Mouse (Mus musculus) heart, embryonic 13.5 days (tissue): ENCODE measurements around the gene Fkbp9. TPM values are rescaled to one million over a fixed set of nuclear protein-coding genes. Genes with fewer than 3 reads are reported as not detected.

Source experiments
- ATAC-seq: fragments of 200-750 bp; cut with Nextera tagmentation; 2 replicates; pipeline ENCODE4 v1.8.0; 2017; ENCODE audit warnings: moderate TSS enrichment; ENCODE audit not compliant: insufficient number of reproducible peaks, low FRiP score, low TSS enrichment; ENCODE audit errors: extremely low read depth
- H3K27ac ChIP-seq: fragments of 300-500 bp; sonication (generic); replicated peaks from 2 replicates; pipeline ENCODE4 v1.5.1; 2015; ENCODE audit warnings: moderate library complexity, mild to moderate bottlenecking, inconsistent platforms
- H3K27me3 ChIP-seq: fragments of 300-500 bp; sonication (generic); replicated peaks from 2 replicates; pipeline ENCODE4 v1.6.1; 2015; ENCODE audit warnings: mild to moderate bottlenecking, inconsistent platforms
- H3K36me3 ChIP-seq: fragments of 300-500 bp; sonication (generic); 2 replicates; pipeline ENCODE4 v1.6.1; 2015; ENCODE audit warnings: mild to moderate bottlenecking, inconsistent platforms
- H3K4me1 ChIP-seq: fragments of 300-500 bp; sonication (generic); 2 replicates; pipeline ENCODE4 v1.6.1; 2015; ENCODE audit warnings: inconsistent platforms
- H3K4me2 ChIP-seq: fragments of 300-500 bp; sonication (generic); 2 replicates; pipeline ENCODE4 v1.6.1; 2015; ENCODE audit warnings: inconsistent platforms, mild to moderate bottlenecking, moderate library complexity
- H3K4me3 ChIP-seq: fragments of 300-500 bp; sonication (generic); 2 replicates; pipeline ENCODE4 v1.5.1; 2015; ENCODE audit warnings: moderate library complexity, mild to moderate bottlenecking, inconsistent platforms
- H3K9ac ChIP-seq: fragments of 300-500 bp; sonication (generic); 2 replicates; pipeline ENCODE4 v1.6.1; 2015; ENCODE audit warnings: inconsistent platforms, mild to moderate bottlenecking, moderate library complexity
- H3K9me3 ChIP-seq: fragments of 300-500 bp; sonication (generic); 2 replicates; pipeline ENCODE4 v1.6.1; 2016; ENCODE audit warnings: inconsistent platforms
- WGBS: fragments of 180-500 bp; shearing (Covaris S2); methylation state at CpG from one replicate; pipeline ENCODE4 v1.1.7; 2015; ENCODE audit warnings: mixed read lengths; 5-methylcytosine and 5-hydroxymethylcytosine counted together
- polyA plus RNA-seq: library from polyadenylated mRNA; unstranded; fragments of >200 nt; fragmentation: Nextera tagmentation; extraction: Ambion mirVana; gene quantifications from 2 replicates; pipeline ENCODE4 v1.2.1, GENCODE M21; 2015

Fkbp9 gene
- polyA plus RNA-seq, 1 experiment from 2014 or later, result 131 TPM

DNA sequence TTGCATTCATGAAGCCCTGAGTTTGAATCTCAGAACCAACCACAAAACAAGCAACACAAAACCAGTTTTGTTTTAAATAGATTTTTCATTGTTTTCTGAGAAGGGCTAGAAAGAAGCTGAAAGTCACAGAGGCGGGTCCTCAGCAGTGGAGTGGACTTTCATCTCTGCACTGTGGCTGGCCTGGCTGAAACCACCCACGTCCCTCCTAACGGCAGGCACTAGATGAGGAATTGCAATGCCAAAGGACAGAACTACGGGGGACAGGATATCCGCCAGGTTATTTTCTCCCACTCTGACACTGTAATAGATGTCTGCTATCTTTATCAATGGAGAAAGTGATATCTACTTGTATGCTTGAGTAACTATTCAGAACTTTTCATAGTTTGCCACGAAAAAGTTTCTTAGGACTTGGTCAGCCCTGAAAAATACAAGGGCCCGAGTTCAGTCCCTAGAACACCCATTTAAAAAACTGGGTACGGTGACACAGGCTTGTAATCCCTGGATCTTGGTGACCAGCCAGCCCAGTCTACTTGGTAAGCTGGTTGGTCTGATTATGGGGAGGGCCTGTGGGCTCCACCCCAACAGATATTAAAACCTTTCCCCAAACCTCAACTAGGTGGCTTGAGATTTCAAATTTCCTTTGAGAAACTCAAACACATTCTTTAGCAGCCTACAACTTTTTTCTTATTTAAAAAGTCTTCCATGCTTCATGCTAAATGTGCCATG, 74.4 kb downstream of the Fkbp9 start:
- 74% methylated on average over 8 of the region's 8 CpGs for WGBS
- no peak overlapping the region for H3K27ac ChIP-seq
- H3K9ac ChIP-seq, result no peak overlapping the region
- no peak for ATAC-seq
- H3K4me3 ChIP-seq, result no peak overlapping the region
- peaks cover 55% of the 10 kb centered on the region for H3K4me1 ChIP-seq
- H3K27me3 ChIP-seq, result no peaks in the 10 kb centered on the region
- H3K36me3 ChIP-seq, result no peaks in the 10 kb centered on the region
- H3K4me2 ChIP-seq, result no peak overlapping the region
- no peaks in the 10 kb centered on the region for H3K9me3 ChIP-seq

DNA sequence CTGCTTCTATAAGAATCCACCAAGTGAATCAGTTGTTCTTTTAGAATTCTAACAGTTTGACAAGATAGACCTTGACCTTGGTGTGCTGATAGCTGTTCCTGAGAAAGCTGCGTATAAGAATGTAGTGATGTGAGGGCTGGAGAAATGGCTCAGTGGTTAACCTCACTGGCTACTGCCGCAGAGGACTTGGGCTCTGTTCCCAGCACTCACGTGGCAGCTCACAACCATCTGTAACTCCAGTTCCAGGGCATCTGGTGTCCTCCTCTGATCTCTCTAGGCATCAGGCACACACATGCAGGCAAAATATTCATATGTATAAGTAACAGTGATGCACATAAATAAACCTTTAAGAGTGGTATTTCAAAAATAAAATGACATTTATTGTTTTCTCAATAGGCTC, 76.1 kb downstream of the Fkbp9 start:
- Histone ChIP-seq H3K9me3 (no peaks in the 10 kb centered on the region), H3K4me1 (peaks cover 40% of the 10 kb centered on the region), H3K9ac (no peak overlapping the region), H3K4me3 (no peak overlapping the region), H3K27me3 (no peaks in the 10 kb centered on the region), H3K4me2 (no peak overlapping the region), H3K36me3 (no peaks in the 10 kb centered on the region), H3K27ac (no peak overlapping the region)
- 89% methylated on average over 3 of the region's 3 CpGs for WGBS
- ATAC-seq, result no peak

DNA sequence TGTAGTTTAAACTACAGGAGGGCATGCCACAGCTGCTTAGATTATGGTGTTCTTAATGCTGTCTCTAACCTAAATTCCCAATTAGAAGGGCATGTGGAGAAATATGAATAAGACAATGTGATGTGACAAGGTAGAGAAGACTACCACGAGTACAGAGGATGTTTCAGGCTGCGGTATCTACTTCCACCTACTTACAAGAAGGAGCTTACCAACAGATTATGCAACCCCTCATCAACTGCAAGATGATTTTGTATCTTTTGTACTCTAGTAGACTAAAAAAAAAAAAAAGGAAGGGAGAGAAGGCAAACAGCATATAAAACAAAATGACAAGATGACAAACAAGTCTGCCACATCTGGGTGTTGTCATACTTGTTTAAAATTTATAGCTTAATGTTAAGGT, 76.5 kb downstream of the Fkbp9 start:
- Histone ChIP-seq H3K36me3 (no peaks in the 10 kb centered on the region), H3K27me3 (no peaks in the 10 kb centered on the region), H3K9me3 (no peaks in the 10 kb centered on the region), H3K4me2 (no peak overlapping the region), H3K27ac (no peak overlapping the region), H3K4me1 (peaks cover 40% of the 10 kb centered on the region), H3K4me3 (no peak overlapping the region), H3K9ac (no peak overlapping the region)
- WGBS, result 85% methylated on average over 2 of the region's 2 CpGs
- no peak for ATAC-seq

DNA sequence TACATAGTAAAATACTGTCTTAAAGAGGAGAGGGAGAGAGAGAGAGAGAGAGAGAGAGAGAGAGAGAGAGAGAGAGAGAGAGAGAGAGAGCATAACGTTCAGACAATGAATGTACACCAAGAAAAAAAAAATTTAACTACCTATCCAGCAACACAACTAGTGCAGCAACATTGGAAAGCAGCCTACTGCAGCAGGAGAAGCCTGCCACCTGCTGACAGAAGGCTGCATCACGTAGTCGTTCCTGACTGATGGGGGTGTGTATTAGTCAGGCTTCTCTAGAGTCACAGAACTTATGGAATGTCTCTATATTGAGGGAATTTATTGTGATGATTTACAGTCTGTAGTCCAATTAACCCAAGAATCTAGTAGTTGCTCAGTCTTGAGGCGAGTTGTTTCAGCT, 77.1 kb downstream of the Fkbp9 start:
- Histone ChIP-seq H3K9ac (no peak overlapping the region), H3K4me2 (peak overlapping the region; percentile 10; the same call in 1 of the 2 replicates), H3K27me3 (no peaks in the 10 kb centered on the region), H3K27ac (no peak overlapping the region), H3K4me3 (no peak overlapping the region), H3K36me3 (no peaks in the 10 kb centered on the region), H3K9me3 (no peaks in the 10 kb centered on the region), H3K4me1 (peaks cover 41% of the 10 kb centered on the region)
- peak; percentile 48; the same call in 1 of the 2 replicates for ATAC-seq
- WGBS, result 2% methylated on average over 4 of the region's 4 CpGs

DNA sequence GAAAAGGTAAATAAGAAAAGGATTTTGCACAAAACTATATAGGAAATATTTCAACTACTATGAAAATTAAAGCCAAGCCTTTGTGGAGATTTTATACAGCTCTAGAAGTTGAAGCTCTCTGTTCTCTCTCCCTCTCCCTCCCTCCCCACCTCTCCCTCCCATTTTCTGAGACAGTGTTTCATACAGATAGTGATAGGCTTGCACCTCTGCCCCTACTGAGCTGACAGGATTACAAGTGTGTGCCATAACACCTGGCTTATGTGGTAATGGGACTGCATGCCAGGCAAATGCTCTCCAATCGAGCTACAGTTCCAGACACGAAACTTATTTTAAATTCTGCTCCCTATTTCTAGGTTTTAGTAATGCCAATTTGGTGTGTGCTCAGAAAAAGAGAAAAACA, 79.1 kb downstream of the Fkbp9 start:
- 61% methylated on average over 2 of the region's 2 CpGs for WGBS
- Histone ChIP-seq H3K9ac (0 out of 2 replicates have a peak overlapping the region, but pooled peaks have one; percentile 19), H3K27ac (no peak overlapping the region), H3K4me1 (peaks cover 34% of the 10 kb centered on the region), H3K9me3 (no peaks in the 10 kb centered on the region), H3K36me3 (0 out of 2 replicates have a peak, but pooled peaks cover 2% of the 10 kb centered on the region), H3K4me2 (peak overlapping the region; percentile 35; the same call in 1 of the 2 replicates), H3K4me3 (no peak overlapping the region), H3K27me3 (no peaks in the 10 kb centered on the region)
- no peak for ATAC-seq

DNA sequence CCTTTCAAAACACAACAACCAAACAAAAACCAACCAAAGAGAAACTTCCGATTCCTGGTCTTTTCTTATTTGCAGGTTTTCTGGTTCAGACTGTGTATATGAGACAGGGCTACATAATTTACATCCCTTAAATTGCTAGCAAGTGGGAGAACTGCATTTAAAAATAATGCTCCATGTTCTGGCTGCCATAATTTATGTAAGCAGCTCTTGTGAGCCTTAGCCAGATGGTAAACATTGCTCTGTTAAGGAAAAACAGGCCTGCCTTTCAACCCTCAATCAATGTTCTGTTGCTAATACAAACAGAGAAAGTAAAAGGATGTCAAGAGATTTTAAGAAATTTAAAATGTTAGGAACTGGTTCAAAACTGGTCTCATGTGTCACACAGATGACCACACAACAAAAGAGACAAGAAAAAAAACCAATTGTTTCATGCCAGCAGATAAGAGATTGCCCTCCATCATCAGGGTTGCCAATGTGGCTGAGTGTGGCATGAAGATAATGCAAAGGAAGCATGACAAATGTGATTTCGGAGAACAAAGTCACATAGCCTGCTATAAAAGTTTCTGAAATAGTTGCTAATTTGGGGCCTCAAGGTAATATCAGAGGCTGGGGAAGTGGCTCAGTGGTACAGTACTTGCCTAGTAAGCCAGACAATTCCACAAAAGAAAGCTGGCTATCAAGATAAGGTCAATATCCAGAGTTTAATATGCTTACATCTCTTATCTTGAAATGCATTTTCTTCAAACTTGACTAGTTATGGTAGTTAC, 81.4 kb downstream of the Fkbp9 start:
- H3K4me2 ChIP-seq, result peak overlapping the region; percentile 31
- H3K9me3 ChIP-seq, result no peaks in the 10 kb centered on the region
- no peak overlapping the region for H3K4me3 ChIP-seq
- H3K27ac ChIP-seq, result no peak overlapping the region
- H3K36me3 ChIP-seq, result 0 out of 2 replicates have a peak, but pooled peaks cover 2% of the 10 kb centered on the region
- H3K4me1 ChIP-seq, result peaks cover 41% of the 10 kb centered on the region
- no peaks in the 10 kb centered on the region for H3K27me3 ChIP-seq
- H3K9ac ChIP-seq, result no peak overlapping the region
- 75% methylated on average over 2 of the region's 2 CpGs for WGBS
- no peak for ATAC-seq

DNA sequence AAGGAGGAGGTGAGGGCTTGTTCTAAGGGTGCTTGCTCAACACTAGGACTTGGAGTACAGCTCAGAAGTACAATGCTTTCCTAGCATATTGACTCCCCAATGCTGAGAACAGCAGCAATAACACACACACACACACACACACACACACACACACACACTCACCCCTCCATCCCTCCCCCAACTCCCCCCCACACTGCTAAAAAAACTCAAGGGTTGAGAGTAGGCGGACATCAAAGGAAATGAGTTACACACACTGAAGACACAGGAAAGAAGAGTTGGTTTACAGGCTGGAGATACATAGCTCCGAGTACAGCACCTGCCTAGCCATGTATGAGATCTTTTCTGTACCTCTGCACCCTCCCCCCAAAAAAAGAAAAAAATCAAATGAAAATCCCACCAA, 84.4 kb downstream of the Fkbp9 start:
- no peaks in the 10 kb centered on the region for H3K27me3 ChIP-seq
- H3K4me1 ChIP-seq, result peaks cover 69% of the 10 kb centered on the region
- WGBS, result 57% methylated on average over 2 of the region's 2 CpGs
- H3K27ac ChIP-seq, result no peak overlapping the region
- peak overlapping the region; percentile 72 for H3K4me2 ChIP-seq
- H3K9me3 ChIP-seq, result no peaks in the 10 kb centered on the region
- 0 out of 2 replicates have a peak, but pooled peaks cover 2% of the 10 kb centered on the region for H3K36me3 ChIP-seq
- H3K9ac ChIP-seq, result no peak overlapping the region
- H3K4me3 ChIP-seq, result peak overlapping the region; percentile 14; the same call in 1 of the 2 replicates
- ATAC-seq, result no peak

DNA sequence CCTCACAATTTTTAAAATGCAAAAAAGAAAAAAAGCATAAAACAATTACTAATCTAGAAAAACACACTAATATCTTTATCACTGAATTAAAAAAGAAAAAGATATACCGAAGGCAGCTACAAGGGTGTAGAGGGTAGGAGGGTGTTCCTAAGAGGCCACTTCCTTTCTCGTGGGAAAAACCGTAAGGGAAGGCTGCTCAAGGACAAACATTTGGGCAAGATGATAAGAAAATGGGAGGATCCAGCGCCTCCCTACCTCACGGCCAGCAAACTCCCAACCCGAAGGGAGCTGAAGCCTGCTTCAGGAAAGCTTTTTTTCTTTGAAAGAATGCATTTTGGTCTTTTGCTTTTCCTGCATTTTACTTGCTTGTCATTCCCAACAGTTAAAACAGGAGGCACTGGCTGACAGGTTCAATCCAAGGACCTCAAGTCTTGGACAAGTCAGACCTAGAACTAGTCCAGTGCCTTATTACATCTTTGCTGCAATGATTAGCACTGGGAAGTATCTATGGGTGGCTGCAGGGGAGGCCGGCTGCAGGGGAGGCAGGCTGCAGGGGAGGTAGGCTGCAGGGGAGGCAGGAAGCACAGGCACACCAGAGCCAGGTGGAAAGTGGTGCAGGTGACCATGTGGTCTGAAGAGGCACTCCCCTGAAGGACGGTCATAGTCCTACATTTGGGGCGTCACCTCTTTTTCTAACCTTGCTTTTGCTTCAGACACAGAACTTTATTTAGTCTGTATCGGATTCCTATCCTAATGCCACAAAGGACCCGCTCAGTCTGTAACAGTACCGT, 85.9 kb downstream of the Fkbp9 start:
- Histone ChIP-seq H3K4me2 (peak overlapping the region; percentile 72), H3K27me3 (no peaks in the 10 kb centered on the region), H3K27ac (peak overlapping the region; percentile 84), H3K9ac (peak overlapping the region; percentile 62), H3K4me1 (peaks cover 82% of the 10 kb centered on the region), H3K36me3 (0 out of 2 replicates have a peak, but pooled peaks cover 2% of the 10 kb centered on the region), H3K4me3 (peak overlapping the region; percentile 29), H3K9me3 (no peaks in the 10 kb centered on the region)
- no peak for ATAC-seq
- 32% methylated on average over 12 of the region's 12 CpGs for WGBS

DNA sequence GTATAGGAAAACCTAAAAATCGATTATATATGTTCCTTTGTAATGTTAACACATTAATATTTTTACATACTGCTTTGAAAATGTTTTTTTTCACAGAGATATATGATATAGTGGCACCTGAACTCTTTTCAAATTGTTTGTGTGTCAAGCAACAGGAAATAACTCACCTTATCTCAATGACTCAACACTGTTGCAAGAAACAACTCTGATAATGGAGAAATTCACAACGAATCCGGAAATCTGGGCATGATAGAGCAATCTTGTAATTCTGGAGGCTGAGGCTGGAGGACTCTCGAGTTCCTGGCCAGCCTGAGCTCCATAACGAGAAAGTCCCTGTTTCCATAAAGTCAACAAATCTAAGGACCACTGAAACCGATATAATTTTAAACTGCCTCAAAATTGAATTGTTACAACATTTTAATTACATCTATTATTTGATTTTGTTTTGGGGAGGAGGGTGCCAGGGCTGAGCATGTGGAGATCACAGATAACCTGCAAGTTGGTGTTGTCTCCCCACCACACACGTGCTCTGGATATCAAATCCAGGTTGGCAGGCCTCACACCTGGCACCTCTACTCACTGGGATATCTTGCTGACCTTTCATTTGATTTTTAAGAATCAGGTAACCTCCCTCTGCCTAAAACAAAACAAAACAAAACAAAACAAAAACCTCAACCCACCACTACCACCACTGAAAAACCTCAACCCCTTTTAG, 87.6 kb downstream of the Fkbp9 start:
- Histone ChIP-seq H3K4me2 (peak overlapping the region; percentile 72), H3K4me1 (peaks cover 72% of the 10 kb centered on the region), H3K27me3 (no peaks in the 10 kb centered on the region), H3K9me3 (no peaks in the 10 kb centered on the region), H3K9ac (peak overlapping the region; percentile 15; the same call in 1 of the 2 replicates), H3K36me3 (0 out of 2 replicates have a peak, but pooled peaks cover 2% of the 10 kb centered on the region), H3K4me3 (peak overlapping the region; percentile 84), H3K27ac (peak overlapping the region; percentile 59)
- no peak for ATAC-seq
- WGBS, result 53% methylated on average over 7 of the region's 7 CpGs

DNA sequence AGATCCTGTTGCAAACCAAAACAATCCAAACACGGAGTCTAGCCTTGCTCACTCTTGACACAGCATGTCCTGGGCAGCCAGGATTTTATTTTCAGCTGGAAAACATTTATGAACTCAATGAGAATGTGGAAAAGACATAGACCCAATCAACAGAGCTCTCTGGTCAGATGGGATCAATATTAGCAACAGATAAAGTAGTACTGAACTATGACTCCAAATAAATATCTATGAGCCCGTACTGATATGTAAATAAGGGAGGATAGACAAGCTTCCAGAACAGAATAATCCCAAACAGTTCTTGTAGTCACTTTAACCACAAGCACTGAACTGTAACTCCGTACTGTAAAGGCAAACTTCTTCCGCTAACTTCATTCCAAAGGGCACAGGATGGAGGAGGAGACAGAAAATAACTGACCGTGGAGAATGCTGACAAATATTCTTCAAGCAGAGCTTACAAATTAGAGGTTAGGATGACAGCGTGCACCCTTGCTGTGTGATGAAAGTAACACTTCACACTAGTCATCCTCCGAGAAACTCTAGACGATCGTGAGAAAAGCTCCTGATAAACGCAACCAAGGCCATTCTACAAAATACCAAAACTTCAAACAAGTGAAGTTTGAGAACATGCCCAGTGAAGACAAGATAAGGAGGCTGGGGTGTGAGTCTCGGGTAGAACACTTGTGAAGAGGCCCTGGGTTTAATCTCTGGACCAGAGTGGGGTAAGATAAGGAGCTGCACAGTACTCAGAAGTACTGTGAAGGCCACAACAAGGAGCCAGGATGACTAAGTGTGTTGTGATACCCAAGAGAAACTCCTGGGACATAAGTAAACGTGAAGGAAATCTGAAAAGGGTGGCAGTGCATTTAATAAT, 88.6 kb downstream of the Fkbp9 start:
- Histone ChIP-seq H3K27ac (peak overlapping the region; percentile 59), H3K9me3 (no peaks in the 10 kb centered on the region), H3K4me1 (peaks cover 75% of the 10 kb centered on the region), H3K27me3 (no peaks in the 10 kb centered on the region), H3K9ac (peak overlapping the region; percentile 15), H3K36me3 (no peaks in the 10 kb centered on the region), H3K4me3 (peak overlapping the region; percentile 84), H3K4me2 (peak overlapping the region; percentile 72)
- ATAC-seq, result no peak
- 18% methylated on average over 12 of the region's 12 CpGs for WGBS
